Mouse (Mus musculus): Measurements from ENCODE around the gene Gsg1l. TPM values are rescaled to one million over a fixed set of nuclear protein-coding genes. Genes with fewer than 3 reads are reported as not detected.

The Gsg1l gene
- polyA plus RNA-seq, 1 experiment from 2014 or later: 0.55 TPM

GRCm38 (mm10) chr7:126012325-126013021, 69.7 kb downstream of the Gsg1l start:
- H3K4me3 ChIP-seq (ENCODE audit: low read depth, low read length): no peak overlapping the region
- no peaks in the 10 kb centered on the region for H3K27me3 ChIP-seq (ENCODE audit: control insufficient read depth, insufficient read depth, low read length)
- H3K4me2 ChIP-seq (ENCODE audit: low read depth, severe bottlenecking): no peak overlapping the region
- no peaks in the 10 kb centered on the region for H3K9me3 ChIP-seq (ENCODE audit: control insufficient read depth, low read length)
- no peak overlapping the region for H3K9ac ChIP-seq (ENCODE audit: low read length)
- no peaks in the 10 kb centered on the region for H3K36me3 ChIP-seq (ENCODE audit: control insufficient read depth, insufficient read depth, low read length)
- ATAC-seq (ENCODE audit: insufficient number of reproducible peaks, low FRiP score, low TSS enrichment, low read depth) (no peak), DNase-seq (ENCODE audit: low spot score) (no peak)
- peaks cover 13% of the 10 kb centered on the region for H3K4me1 ChIP-seq (ENCODE audit: control insufficient read depth, insufficient read depth, low read length)
- 35% methylated on average over 11 of the region's 11 CpGs for WGBS
- H3K27ac ChIP-seq (replicated peaks; ENCODE audit: low read depth, low read length): no peak overlapping the region

- H3K27ac ChIP-seq (replicated peaks; ENCODE audit: low read depth, low read length): no peak overlapping the region
- 85% methylated on average over 7 of the region's 7 CpGs for WGBS
- DNase-seq (ENCODE audit: low spot score) (no peak), ATAC-seq (ENCODE audit: insufficient number of reproducible peaks, low FRiP score, low TSS enrichment, low read depth) (no peak)
- H3K9me3 ChIP-seq (ENCODE audit: control insufficient read depth, low read length): no peaks in the 10 kb centered on the region
- no peaks in the 10 kb centered on the region for H3K36me3 ChIP-seq (ENCODE audit: control insufficient read depth, insufficient read depth, low read length)
- no peaks in the 10 kb centered on the region for H3K27me3 ChIP-seq (ENCODE audit: control insufficient read depth, insufficient read depth, low read length)
- no peak overlapping the region for H3K4me3 ChIP-seq (ENCODE audit: low read depth, low read length)
- no peak overlapping the region for H3K4me2 ChIP-seq (ENCODE audit: low read depth, severe bottlenecking)
- no peak overlapping the region for H3K9ac ChIP-seq (ENCODE audit: low read length)
- H3K4me1 ChIP-seq (ENCODE audit: control insufficient read depth, insufficient read depth, low read length): peaks cover 13% of the 10 kb centered on the region
These were observed 73.4 kb downstream of the Gsg1l start for GRCm38 (mm10) chr7:126008789-126009148.

- ATAC-seq (ENCODE audit: insufficient number of reproducible peaks, low FRiP score, low TSS enrichment, low read depth): no peak
- WGBS: 69% methylated on average over 4 of the region's 4 CpGs
- H3K4me1 ChIP-seq (ENCODE audit: control insufficient read depth, insufficient read depth, low read length): peaks cover 13% of the 10 kb centered on the region
- H3K4me3 ChIP-seq (ENCODE audit: low read depth, low read length): no peak overlapping the region
- no peak overlapping the region for H3K27ac ChIP-seq (replicated peaks; ENCODE audit: low read depth, low read length)
- H3K9ac ChIP-seq (ENCODE audit: low read length): no peak overlapping the region
- no peaks in the 10 kb centered on the region for H3K36me3 ChIP-seq (ENCODE audit: control insufficient read depth, insufficient read depth, low read length)
- no peaks in the 10 kb centered on the region for H3K27me3 ChIP-seq (ENCODE audit: control insufficient read depth, insufficient read depth, low read length)
- DNase-seq (ENCODE audit: low spot score): no peak
- H3K9me3 ChIP-seq (ENCODE audit: control insufficient read depth, low read length): no peaks in the 10 kb centered on the region
- H3K4me2 ChIP-seq (ENCODE audit: low read depth, severe bottlenecking): no peak overlapping the region
These were observed 73.9 kb downstream of the Gsg1l start for GRCm38 (mm10) chr7:126008139-126008788.

- peaks cover 5% of the 10 kb centered on the region for H3K4me1 ChIP-seq (ENCODE audit: control insufficient read depth, insufficient read depth, low read length)
- no peaks in the 10 kb centered on the region for H3K9me3 ChIP-seq (ENCODE audit: control insufficient read depth, low read length)
- H3K9ac ChIP-seq (ENCODE audit: low read length): no peak overlapping the region
- no peak for DNase-seq (ENCODE audit: low spot score)
- no peak overlapping the region for H3K27ac ChIP-seq (replicated peaks; ENCODE audit: low read depth, low read length)
- no peak overlapping the region for H3K4me2 ChIP-seq (ENCODE audit: low read depth, severe bottlenecking)
- ATAC-seq (ENCODE audit: insufficient number of reproducible peaks, low FRiP score, low TSS enrichment, low read depth): no peak
- H3K27me3 ChIP-seq (ENCODE audit: control insufficient read depth, insufficient read depth, low read length): no peaks in the 10 kb centered on the region
- whole genome bisulfite sequencing: 35% methylated on average over 10 of the region's 10 CpGs
- H3K36me3 ChIP-seq (ENCODE audit: control insufficient read depth, insufficient read depth, low read length): no peaks in the 10 kb centered on the region
- H3K4me3 ChIP-seq (ENCODE audit: low read depth, low read length): no peak overlapping the region
These were observed 74.9 kb downstream of the Gsg1l start for GRCm38 (mm10) chr7:126007132-126007910.

GRCm38 (mm10) chr7:126005274-126005673, 76.9 kb downstream of the Gsg1l start:
- 59% methylated on average over 5 of the region's 5 CpGs for WGBS
- Histone ChIP-seq H3K9me3 (ENCODE audit: control insufficient read depth, low read length) (no peaks in the 10 kb centered on the region), H3K9ac (ENCODE audit: low read length) (no peak overlapping the region), H3K4me3 (ENCODE audit: low read depth, low read length) (no peak overlapping the region), H3K4me1 (ENCODE audit: control insufficient read depth, insufficient read depth, low read length) (peaks cover 6% of the 10 kb centered on the region; the same call in 1 of the 2 replicates), H3K27ac (replicated peaks; ENCODE audit: low read depth, low read length) (no peak overlapping the region), H3K36me3 (ENCODE audit: control insufficient read depth, insufficient read depth, low read length) (no peaks in the 10 kb centered on the region), H3K4me2 (ENCODE audit: low read depth, severe bottlenecking) (no peak overlapping the region), H3K27me3 (ENCODE audit: control insufficient read depth, insufficient read depth, low read length) (no peaks in the 10 kb centered on the region)
- ATAC-seq (ENCODE audit: insufficient number of reproducible peaks, low FRiP score, low TSS enrichment, low read depth): no peak
- DNase-seq (ENCODE audit: low spot score): no peak

GRCm38 (mm10) chr7:126001683-126002082, 80.5 kb downstream of the Gsg1l start:
- Histone ChIP-seq H3K36me3 (ENCODE audit: control insufficient read depth, insufficient read depth, low read length) (no peaks in the 10 kb centered on the region), H3K27me3 (ENCODE audit: control insufficient read depth, insufficient read depth, low read length) (no peaks in the 10 kb centered on the region), H3K4me2 (ENCODE audit: low read depth, severe bottlenecking) (no peak overlapping the region), H3K4me3 (ENCODE audit: low read depth, low read length) (no peak overlapping the region), H3K9me3 (ENCODE audit: control insufficient read depth, low read length) (no peaks in the 10 kb centered on the region), H3K9ac (ENCODE audit: low read length) (no peak overlapping the region), H3K4me1 (ENCODE audit: control insufficient read depth, insufficient read depth, low read length) (0 out of 2 replicates have a peak, but pooled peaks cover 6% of the 10 kb centered on the region), H3K27ac (replicated peaks; ENCODE audit: low read depth, low read length) (no peak overlapping the region)
- 58% methylated on average over 5 of the region's 5 CpGs for WGBS
- ATAC-seq (ENCODE audit: insufficient number of reproducible peaks, low FRiP score, low TSS enrichment, low read depth): no peak
- no peak for DNase-seq (ENCODE audit: low spot score)

- no peak overlapping the region for H3K27ac ChIP-seq (replicated peaks; ENCODE audit: low read depth, low read length)
- H3K36me3 ChIP-seq (ENCODE audit: control insufficient read depth, insufficient read depth, low read length): no peaks in the 10 kb centered on the region
- DNase-seq (ENCODE audit: low spot score) (no peak), ATAC-seq (ENCODE audit: insufficient number of reproducible peaks, low FRiP score, low TSS enrichment, low read depth) (no peak)
- no peak overlapping the region for H3K9ac ChIP-seq (ENCODE audit: low read length)
- 0 out of 2 replicates have a peak, but pooled peaks cover 6% of the 10 kb centered on the region for H3K4me1 ChIP-seq (ENCODE audit: control insufficient read depth, insufficient read depth, low read length)
- H3K27me3 ChIP-seq (ENCODE audit: control insufficient read depth, insufficient read depth, low read length): no peaks in the 10 kb centered on the region
- H3K4me2 ChIP-seq (ENCODE audit: low read depth, severe bottlenecking): no peak overlapping the region
- 91% methylated on average over 3 of the region's 3 CpGs for WGBS
- H3K4me3 ChIP-seq (ENCODE audit: low read depth, low read length): no peak overlapping the region
- no peaks in the 10 kb centered on the region for H3K9me3 ChIP-seq (ENCODE audit: control insufficient read depth, low read length)
These were observed 82.3 kb downstream of the Gsg1l start for GRCm38 (mm10) chr7:125999921-126000320.

- Histone ChIP-seq H3K9me3 (ENCODE audit: control insufficient read depth, low read length) (no peaks in the 10 kb centered on the region), H3K36me3 (ENCODE audit: control insufficient read depth, insufficient read depth, low read length) (no peaks in the 10 kb centered on the region), H3K27me3 (ENCODE audit: control insufficient read depth, insufficient read depth, low read length) (no peaks in the 10 kb centered on the region), H3K4me3 (ENCODE audit: low read depth, low read length) (no peak overlapping the region), H3K27ac (replicated peaks; ENCODE audit: low read depth, low read length) (no peak overlapping the region), H3K4me2 (ENCODE audit: low read depth, severe bottlenecking) (no peak overlapping the region), H3K4me1 (ENCODE audit: control insufficient read depth, insufficient read depth, low read length) (no peaks in the 10 kb centered on the region), H3K9ac (ENCODE audit: low read length) (no peak overlapping the region)
- 97% methylated on average over 1 of the region's 1 CpGs for WGBS
- no peak for ATAC-seq (ENCODE audit: insufficient number of reproducible peaks, low FRiP score, low TSS enrichment, low read depth)
- no peak for DNase-seq (ENCODE audit: low spot score)
These were observed 86.1 kb downstream of the Gsg1l start for GRCm38 (mm10) chr7:125996151-125996550.

Measured in limb, embryonic 11.5 days (tissue).